Mouse (Mus musculus): ENCODE measurements around the gene Fndc7. TPM values are rescaled to one million over a fixed set of nuclear protein-coding genes. Genes with fewer than 3 reads are reported as not detected.

Gene Fndc7
- polyA plus RNA-seq, 1 experiment from 2014 or later: 0.05 TPM

GRCm38 (mm10) chr3:108900147-108900546 lies 10.3 kb upstream of the Fndc7 start:
- Histone ChIP-seq H3K27ac (ENCODE audit: low read depth, low read length) (no peak overlapping the region), H3K27me3 (replicated peaks; ENCODE audit: control insufficient read depth, insufficient read depth, low read length) (no peaks in the 10 kb centered on the region), H3K9ac (ENCODE audit: low read depth, low read length) (no peak overlapping the region), H3K4me3 (ENCODE audit: low read length) (no peak overlapping the region), H3K4me2 (ENCODE audit: low read length) (no peak overlapping the region), H3K4me1 (ENCODE audit: control insufficient read depth, insufficient read depth, low read depth, low read length) (no peaks in the 10 kb centered on the region), H3K36me3 (ENCODE audit: control insufficient read depth, insufficient read depth, low read length) (peaks cover 18% of the 10 kb centered on the region), H3K9me3 (ENCODE audit: control insufficient read depth, low read length) (no peaks in the 10 kb centered on the region)
- no peak for ATAC-seq
- 84% methylated on average over 3 of the region's 3 CpGs for WGBS

GRCm38 (mm10) chr3:108898640-108899039 lies 8.8 kb upstream of the Fndc7 start:
- no peaks in the 10 kb centered on the region for H3K9me3 ChIP-seq (ENCODE audit: control insufficient read depth, low read length)
- 95% methylated on average over 4 of the region's 4 CpGs for WGBS

GRCm38 (mm10) chr3:108892914-108893313 lies 3.1 kb upstream of the Fndc7 start:
- Histone ChIP-seq H3K27me3 (replicated peaks; ENCODE audit: control insufficient read depth, insufficient read depth, low read length) (no peaks in the 10 kb centered on the region), H3K4me1 (ENCODE audit: control insufficient read depth, insufficient read depth, low read depth, low read length) (no peaks in the 10 kb centered on the region), H3K9ac (ENCODE audit: low read depth, low read length) (no peak overlapping the region), H3K9me3 (ENCODE audit: control insufficient read depth, low read length) (no peaks in the 10 kb centered on the region), H3K4me2 (ENCODE audit: low read length) (no peak overlapping the region), H3K27ac (ENCODE audit: low read depth, low read length) (no peak overlapping the region), H3K4me3 (ENCODE audit: low read length) (no peak overlapping the region), H3K36me3 (ENCODE audit: control insufficient read depth, insufficient read depth, low read length) (no peaks in the 10 kb centered on the region)
- 78% methylated on average over 4 of the region's 4 CpGs for WGBS
- no peak for ATAC-seq

More at GRCm38 (mm10) chr3:108898640-108899039, 8.8 kb upstream of the Fndc7 start:
- Histone ChIP-seq H3K4me3 (ENCODE audit: low read length) (no peak overlapping the region), H3K9ac (ENCODE audit: low read depth, low read length) (no peak overlapping the region), H3K4me2 (ENCODE audit: low read length) (no peak overlapping the region), H3K36me3 (ENCODE audit: control insufficient read depth, insufficient read depth, low read length) (peaks cover 4% of the 10 kb centered on the region; the same call in 1 of the 2 replicates), H3K27me3 (replicated peaks; ENCODE audit: control insufficient read depth, insufficient read depth, low read length) (no peaks in the 10 kb centered on the region), H3K27ac (ENCODE audit: low read depth, low read length) (no peak overlapping the region), H3K4me1 (ENCODE audit: control insufficient read depth, insufficient read depth, low read depth, low read length) (no peaks in the 10 kb centered on the region)
- ATAC-seq: no peak

- Histone ChIP-seq H3K9me3 (ENCODE audit: control insufficient read depth, low read length) (no peaks in the 10 kb centered on the region), H3K4me3 (ENCODE audit: low read length) (no peak overlapping the region), H3K4me1 (ENCODE audit: control insufficient read depth, insufficient read depth, low read depth, low read length) (no peaks in the 10 kb centered on the region), H3K9ac (ENCODE audit: low read depth, low read length) (no peak overlapping the region), H3K4me2 (ENCODE audit: low read length) (no peak overlapping the region), H3K27me3 (replicated peaks; ENCODE audit: control insufficient read depth, insufficient read depth, low read length) (no peaks in the 10 kb centered on the region), H3K36me3 (ENCODE audit: control insufficient read depth, insufficient read depth, low read length) (no peaks in the 10 kb centered on the region), H3K27ac (ENCODE audit: low read depth, low read length) (no peak overlapping the region)
- 90% methylated on average over 1 of the region's 1 CpGs for WGBS
- ATAC-seq: no peak
These were observed 2.3 kb upstream of the Fndc7 start for GRCm38 (mm10) chr3:108892080-108892479.

- H3K4me1 ChIP-seq (ENCODE audit: control insufficient read depth, insufficient read depth, low read depth, low read length): peaks cover 2% of the 10 kb centered on the region; the same call in 1 of the 2 replicates
- H3K4me2 ChIP-seq (ENCODE audit: low read length): no peak overlapping the region
- H3K27ac ChIP-seq (ENCODE audit: low read depth, low read length): no peak overlapping the region
- H3K4me3 ChIP-seq (ENCODE audit: low read length): no peak overlapping the region
- no peaks in the 10 kb centered on the region for H3K36me3 ChIP-seq (ENCODE audit: control insufficient read depth, insufficient read depth, low read length)
- no peak overlapping the region for H3K9ac ChIP-seq (ENCODE audit: low read depth, low read length)
- no peaks in the 10 kb centered on the region for H3K27me3 ChIP-seq (replicated peaks; ENCODE audit: control insufficient read depth, insufficient read depth, low read length)
- no peak for ATAC-seq
- 95% methylated on average over 3 of the region's 3 CpGs for WGBS
- H3K9me3 ChIP-seq (ENCODE audit: control insufficient read depth, low read length): no peaks in the 10 kb centered on the region
These were observed 2.2 kb downstream of the Fndc7 start for GRCm38 (mm10) chr3:108887618-108887975.

- peaks cover 2% of the 10 kb centered on the region; the same call in 1 of the 2 replicates for H3K4me1 ChIP-seq (ENCODE audit: control insufficient read depth, insufficient read depth, low read depth, low read length)
- no peaks in the 10 kb centered on the region for H3K36me3 ChIP-seq (ENCODE audit: control insufficient read depth, insufficient read depth, low read length)
- no peaks in the 10 kb centered on the region for H3K9me3 ChIP-seq (ENCODE audit: control insufficient read depth, low read length)
- no peak overlapping the region for H3K9ac ChIP-seq (ENCODE audit: low read depth, low read length)
- 63% methylated on average over 12 of the region's 12 CpGs for WGBS
- H3K27me3 ChIP-seq (replicated peaks; ENCODE audit: control insufficient read depth, insufficient read depth, low read length): no peaks in the 10 kb centered on the region
- no peak for ATAC-seq
- H3K4me2 ChIP-seq (ENCODE audit: low read length): no peak overlapping the region
- H3K4me3 ChIP-seq (ENCODE audit: low read length): no peak overlapping the region
- H3K27ac ChIP-seq (ENCODE audit: low read depth, low read length): no peak overlapping the region
These were observed 2.7 kb downstream of the Fndc7 start for GRCm38 (mm10) chr3:108886934-108887617.

GRCm38 (mm10) chr3:108885686-108886530 lies 3.9 kb downstream of the Fndc7 start:
- Histone ChIP-seq H3K9ac (ENCODE audit: low read depth, low read length) (no peak overlapping the region), H3K4me1 (ENCODE audit: control insufficient read depth, insufficient read depth, low read depth, low read length) (peaks cover 2% of the 10 kb centered on the region; the same call in 1 of the 2 replicates), H3K27me3 (replicated peaks; ENCODE audit: control insufficient read depth, insufficient read depth, low read length) (no peaks in the 10 kb centered on the region), H3K4me2 (ENCODE audit: low read length) (no peak overlapping the region), H3K4me3 (ENCODE audit: low read length) (no peak overlapping the region), H3K9me3 (ENCODE audit: control insufficient read depth, low read length) (no peaks in the 10 kb centered on the region), H3K36me3 (ENCODE audit: control insufficient read depth, insufficient read depth, low read length) (no peaks in the 10 kb centered on the region), H3K27ac (ENCODE audit: low read depth, low read length) (no peak overlapping the region)
- ATAC-seq: peak; percentile 63
- 40% methylated on average over 9 of the region's 9 CpGs for WGBS

GRCm38 (mm10) chr3:108884706-108885289 lies 5.0 kb downstream of the Fndc7 start:
- H3K36me3 ChIP-seq (ENCODE audit: control insufficient read depth, insufficient read depth, low read length): no peaks in the 10 kb centered on the region
- H3K9ac ChIP-seq (ENCODE audit: low read depth, low read length): no peak overlapping the region
- 37% methylated on average over 8 of the region's 8 CpGs for WGBS
- H3K27ac ChIP-seq (ENCODE audit: low read depth, low read length): no peak overlapping the region
- peaks cover 2% of the 10 kb centered on the region; the same call in 1 of the 2 replicates for H3K4me1 ChIP-seq (ENCODE audit: control insufficient read depth, insufficient read depth, low read depth, low read length)
- no peak overlapping the region for H3K4me2 ChIP-seq (ENCODE audit: low read length)
- ATAC-seq: no peak
- no peak overlapping the region for H3K4me3 ChIP-seq (ENCODE audit: low read length)
- H3K9me3 ChIP-seq (ENCODE audit: control insufficient read depth, low read length): no peaks in the 10 kb centered on the region
- no peaks in the 10 kb centered on the region for H3K27me3 ChIP-seq (replicated peaks; ENCODE audit: control insufficient read depth, insufficient read depth, low read length)

- ATAC-seq: no peak
- H3K4me3 ChIP-seq (ENCODE audit: low read length): no peak overlapping the region
- H3K4me1 ChIP-seq (ENCODE audit: control insufficient read depth, insufficient read depth, low read depth, low read length): peaks cover 4% of the 10 kb centered on the region; the same call in 1 of the 2 replicates
- no peak overlapping the region for H3K9ac ChIP-seq (ENCODE audit: low read depth, low read length)
- H3K36me3 ChIP-seq (ENCODE audit: control insufficient read depth, insufficient read depth, low read length): no peaks in the 10 kb centered on the region
- H3K9me3 ChIP-seq (ENCODE audit: control insufficient read depth, low read length): no peaks in the 10 kb centered on the region
- H3K27ac ChIP-seq (ENCODE audit: low read depth, low read length): no peak overlapping the region
- no peak overlapping the region for H3K4me2 ChIP-seq (ENCODE audit: low read length)
- WGBS: 75% methylated on average over 2 of the region's 2 CpGs
- H3K27me3 ChIP-seq (replicated peaks; ENCODE audit: control insufficient read depth, insufficient read depth, low read length): no peaks in the 10 kb centered on the region
These were observed 6.7 kb downstream of the Fndc7 start for GRCm38 (mm10) chr3:108883067-108883466.

Measured in hindbrain, embryonic 16.5 days (tissue).